Mouse (Mus musculus): ENCODE measurements around the gene Spata1. TPM values are rescaled to one million over a fixed set of nuclear protein-coding genes. Genes with fewer than 3 reads are reported as not detected.

Gene Spata1
- polyA plus RNA-seq, 1 experiment from 2014 or later: 6.0 TPM

DNA sequence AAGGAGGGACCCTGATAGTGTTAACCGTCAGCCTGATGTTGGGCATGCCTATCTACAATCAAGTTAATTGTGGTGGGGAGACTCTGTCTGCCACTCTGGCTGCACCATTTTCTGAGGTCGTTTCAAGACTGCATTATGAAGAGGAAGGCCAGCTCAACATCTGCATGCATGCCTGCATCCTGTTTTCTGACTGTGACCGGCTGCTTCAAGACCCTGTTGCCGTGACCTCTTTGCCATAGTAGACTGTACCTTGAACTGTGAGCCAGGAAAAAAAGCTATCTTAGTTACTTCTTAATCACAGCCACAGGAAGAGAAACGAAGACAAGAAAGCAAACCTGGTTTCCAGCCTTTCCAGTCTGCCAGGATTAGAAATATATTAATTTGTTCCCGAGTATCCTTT lies 50.6 kb downstream of the Spata1 start:
- H3K27ac ChIP-seq (replicated peaks): no peak overlapping the region
- H3K4me3 ChIP-seq: no peak overlapping the region
- 79% methylated on average over 6 of the region's 6 CpGs for WGBS
- peaks cover 14% of the 10 kb centered on the region for H3K36me3 ChIP-seq (replicated peaks)
- DNase-seq (ENCODE audit: low spot score): no peak
- no peaks in the 10 kb centered on the region for H3K9me3 ChIP-seq
- H3K27me3 ChIP-seq (replicated peaks; ENCODE audit: low read depth, poor library complexity, severe bottlenecking): no peaks in the 10 kb centered on the region
- peaks cover 17% of the 10 kb centered on the region for H3K4me1 ChIP-seq

DNA sequence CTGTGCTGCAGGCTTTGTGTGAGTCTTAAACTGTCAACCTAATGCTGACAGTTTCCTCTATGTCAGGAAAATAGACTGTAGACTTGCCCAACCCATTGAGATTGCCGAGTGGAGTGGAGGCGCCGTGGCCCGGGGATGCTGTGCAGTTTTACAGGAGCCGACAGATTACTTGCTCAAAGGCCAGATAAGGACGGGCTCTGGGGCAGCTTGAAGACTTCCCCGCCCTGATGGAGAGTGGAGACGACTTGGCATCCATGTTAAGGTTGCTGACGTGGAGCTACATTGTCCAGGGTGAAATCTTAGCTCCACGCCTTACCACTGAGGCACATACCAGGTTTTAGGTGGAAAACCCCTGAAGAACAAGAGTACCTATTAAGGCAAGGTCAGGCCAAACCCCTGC lies 51.2 kb downstream of the Spata1 start:
- Histone ChIP-seq H3K36me3 (replicated peaks) (peaks cover 19% of the 10 kb centered on the region), H3K27ac (replicated peaks) (no peak overlapping the region), H3K4me1 (peaks cover 17% of the 10 kb centered on the region), H3K27me3 (replicated peaks; ENCODE audit: low read depth, poor library complexity, severe bottlenecking) (no peaks in the 10 kb centered on the region), H3K4me3 (no peak overlapping the region), H3K9me3 (no peaks in the 10 kb centered on the region)
- no peak for DNase-seq (ENCODE audit: low spot score)
- WGBS: 90% methylated on average over 10 of the region's 10 CpGs

DNA sequence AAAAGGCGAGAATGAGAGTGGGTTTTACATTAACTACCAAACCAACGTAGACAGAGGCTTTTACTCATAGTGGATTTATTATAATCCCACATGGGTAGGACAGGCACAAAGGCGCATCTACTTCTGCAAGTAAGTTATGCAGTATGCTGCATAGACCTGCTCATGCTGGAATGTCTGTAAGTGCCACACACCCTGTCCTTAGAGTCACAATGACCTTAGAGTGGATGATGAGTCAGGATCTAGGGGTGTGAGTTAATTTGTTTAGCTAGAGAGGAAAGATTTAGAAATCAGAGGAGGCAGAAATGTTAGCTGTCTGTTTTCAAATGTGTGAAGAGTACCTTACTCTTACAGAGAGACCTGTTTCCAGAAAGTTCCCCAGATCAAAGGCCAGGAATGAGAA lies 52.0 kb downstream of the Spata1 start:
- H3K27ac ChIP-seq (replicated peaks): no peak overlapping the region
- H3K4me3 ChIP-seq: no peak overlapping the region
- WGBS: 89% methylated on average over 3 of the region's 3 CpGs
- peaks cover 20% of the 10 kb centered on the region for H3K36me3 ChIP-seq (replicated peaks)
- H3K9me3 ChIP-seq: no peaks in the 10 kb centered on the region
- H3K27me3 ChIP-seq (replicated peaks; ENCODE audit: low read depth, poor library complexity, severe bottlenecking): no peaks in the 10 kb centered on the region
- no peak for DNase-seq (ENCODE audit: low spot score)
- peaks cover 17% of the 10 kb centered on the region for H3K4me1 ChIP-seq

DNA sequence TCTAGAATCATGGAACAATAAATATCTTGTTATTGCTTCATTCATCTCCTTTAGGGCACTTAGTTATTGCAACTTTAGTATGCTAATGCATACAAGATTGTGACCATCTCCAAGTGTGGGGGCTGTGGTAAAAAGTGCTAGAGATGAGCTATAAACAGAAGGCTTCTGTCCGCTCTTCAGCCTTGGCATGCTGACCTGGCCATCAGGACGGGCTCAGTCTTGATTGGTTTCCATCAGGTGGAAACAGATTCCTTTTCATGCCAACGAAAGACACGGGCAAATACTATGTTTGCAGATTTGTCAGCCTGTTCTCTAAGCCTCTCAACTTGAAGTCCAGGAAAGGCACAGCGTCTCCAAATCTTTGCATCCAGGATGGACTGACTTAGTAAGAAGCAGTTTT lies 52.4 kb downstream of the Spata1 start:
- peaks cover 17% of the 10 kb centered on the region for H3K4me1 ChIP-seq
- DNase-seq (ENCODE audit: low spot score): no peak
- H3K27ac ChIP-seq (replicated peaks): no peak overlapping the region
- peaks cover 20% of the 10 kb centered on the region for H3K36me3 ChIP-seq (replicated peaks)
- 92% methylated on average over 5 of the region's 5 CpGs for WGBS
- no peak overlapping the region for H3K4me3 ChIP-seq
- no peaks in the 10 kb centered on the region for H3K9me3 ChIP-seq
- no peaks in the 10 kb centered on the region for H3K27me3 ChIP-seq (replicated peaks; ENCODE audit: low read depth, poor library complexity, severe bottlenecking)

DNA sequence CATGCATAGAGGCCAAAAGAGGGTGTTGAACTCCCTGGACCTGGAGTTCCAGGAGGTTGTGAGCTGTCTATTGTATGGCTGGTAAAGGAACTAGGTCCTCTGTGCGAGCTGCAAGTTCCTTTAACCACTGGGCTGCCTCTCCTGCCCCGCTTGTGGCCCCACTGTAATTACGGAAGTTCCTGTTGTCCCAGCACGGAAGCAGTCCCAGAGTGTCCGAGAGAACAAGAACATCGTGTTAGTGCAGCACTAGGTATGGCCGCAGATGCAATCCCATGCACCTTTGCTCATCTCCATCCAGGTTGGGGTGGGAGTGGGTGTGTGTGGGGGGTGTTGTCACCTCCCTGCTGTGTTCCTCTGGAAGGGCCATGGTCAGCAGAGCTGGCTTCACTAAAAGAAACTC lies 54.7 kb downstream of the Spata1 start:
- 85% methylated on average over 7 of the region's 7 CpGs for WGBS

DNA sequence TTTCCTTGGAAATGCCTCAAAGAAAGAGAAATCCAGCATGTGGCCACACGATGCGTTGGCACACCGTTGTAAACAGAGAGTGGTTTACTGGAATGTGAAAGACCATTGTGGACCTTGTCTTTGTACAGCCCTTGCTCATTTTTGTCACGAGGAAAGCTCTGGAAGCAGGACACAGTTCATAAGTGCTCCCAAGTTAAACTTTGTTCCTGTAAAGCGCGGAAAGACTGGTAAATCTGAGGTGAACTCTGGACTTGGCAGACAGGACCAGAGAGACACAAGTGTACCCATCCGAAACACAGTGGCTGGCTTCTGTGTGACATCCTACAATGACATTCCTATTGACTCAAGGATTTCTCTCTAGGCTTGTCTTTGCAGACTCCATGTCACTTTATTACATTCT lies 56.2 kb downstream of the Spata1 start:
- Histone ChIP-seq H3K27me3 (replicated peaks; ENCODE audit: low read depth, poor library complexity, severe bottlenecking) (no peaks in the 10 kb centered on the region), H3K27ac (replicated peaks) (no peak overlapping the region), H3K4me1 (no peaks in the 10 kb centered on the region), H3K4me3 (no peak overlapping the region), H3K9me3 (no peaks in the 10 kb centered on the region), H3K36me3 (replicated peaks) (peaks cover 44% of the 10 kb centered on the region)
- whole genome bisulfite sequencing: 94% methylated on average over 7 of the region's 7 CpGs
- DNase-seq (ENCODE audit: low spot score): no peak

More for the DNA sequence above, 54.7 kb downstream of the Spata1 start:
- peaks cover 2% of the 10 kb centered on the region for H3K4me1 ChIP-seq
- H3K4me3 ChIP-seq: no peak overlapping the region
- peaks cover 35% of the 10 kb centered on the region for H3K36me3 ChIP-seq (replicated peaks)
- H3K9me3 ChIP-seq: no peaks in the 10 kb centered on the region
- no peak for DNase-seq (ENCODE audit: low spot score)
- no peak overlapping the region for H3K27ac ChIP-seq (replicated peaks)
- H3K27me3 ChIP-seq (replicated peaks; ENCODE audit: low read depth, poor library complexity, severe bottlenecking): no peaks in the 10 kb centered on the region

DNA sequence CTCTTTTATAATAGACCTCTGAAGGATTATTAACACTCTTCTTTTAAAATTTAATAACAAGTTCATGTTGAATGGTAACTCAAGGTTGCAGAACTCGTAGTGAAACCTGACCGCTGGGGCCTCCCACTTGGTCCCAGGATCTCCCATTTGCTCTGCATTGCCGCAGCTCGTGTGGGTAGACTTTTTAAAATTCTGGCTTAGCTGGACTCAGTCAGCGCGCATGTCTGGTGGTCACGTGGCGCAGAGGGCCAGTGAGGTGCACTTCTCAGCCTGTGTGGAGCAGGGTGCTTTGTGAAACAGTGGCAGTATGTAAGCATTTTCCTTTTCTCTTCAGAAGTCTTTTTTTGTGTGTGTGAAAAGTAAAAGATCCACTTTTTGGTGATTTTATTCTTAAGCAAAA lies 56.6 kb downstream of the Spata1 start:
- Histone ChIP-seq H3K36me3 (replicated peaks) (peaks cover 49% of the 10 kb centered on the region), H3K4me3 (no peak overlapping the region), H3K27me3 (replicated peaks; ENCODE audit: low read depth, poor library complexity, severe bottlenecking) (no peaks in the 10 kb centered on the region), H3K27ac (replicated peaks) (no peak overlapping the region), H3K9me3 (no peaks in the 10 kb centered on the region), H3K4me1 (no peaks in the 10 kb centered on the region)
- WGBS: 92% methylated on average over 8 of the region's 8 CpGs
- no peak for DNase-seq (ENCODE audit: low spot score)

DNA sequence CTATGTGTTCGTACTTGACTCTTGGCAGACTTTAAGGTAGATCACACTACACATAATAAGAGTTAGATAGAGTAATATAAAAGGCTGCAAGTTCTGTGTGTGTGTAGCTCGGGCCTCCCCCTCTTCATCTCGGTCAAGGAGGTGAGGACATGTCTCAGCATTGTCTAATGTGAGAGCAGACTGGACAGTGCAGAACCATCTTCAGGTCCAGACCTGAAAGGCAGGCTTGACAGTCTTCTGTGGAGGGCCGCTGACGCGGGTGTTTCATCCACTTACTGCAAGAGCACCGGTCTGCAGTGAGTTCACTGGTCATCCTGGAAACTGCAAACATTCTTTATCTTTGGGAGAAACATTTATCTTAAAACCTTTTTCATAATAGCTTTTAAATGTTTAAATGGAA lies 57.1 kb downstream of the Spata1 start:
- no peaks in the 10 kb centered on the region for H3K9me3 ChIP-seq
- H3K36me3 ChIP-seq (replicated peaks): peaks cover 53% of the 10 kb centered on the region
- H3K27me3 ChIP-seq (replicated peaks; ENCODE audit: low read depth, poor library complexity, severe bottlenecking): no peaks in the 10 kb centered on the region
- H3K4me3 ChIP-seq: no peak overlapping the region
- no peaks in the 10 kb centered on the region for H3K4me1 ChIP-seq
- 90% methylated on average over 7 of the region's 7 CpGs for WGBS
- no peak for DNase-seq (ENCODE audit: low spot score)
- H3K27ac ChIP-seq (replicated peaks): no peak overlapping the region

DNA sequence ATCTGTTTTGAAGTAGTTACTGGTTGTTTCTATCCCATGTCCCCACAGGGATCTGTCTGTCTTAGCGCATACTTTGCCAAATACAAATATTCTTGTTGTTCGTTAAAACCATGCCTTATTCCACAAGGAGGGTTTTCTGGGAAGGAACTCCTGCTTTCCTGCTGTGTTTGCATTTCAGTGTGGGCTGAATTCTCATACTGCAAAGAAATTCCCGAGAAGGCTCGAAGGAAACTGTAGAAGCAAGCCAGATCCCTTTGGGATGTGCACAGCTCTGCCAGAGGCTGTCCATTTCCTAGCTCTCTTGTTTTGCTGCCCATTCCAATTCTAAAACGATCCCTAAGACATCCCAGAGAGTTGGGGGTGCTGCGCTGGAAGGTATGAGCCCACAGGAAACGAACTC lies 59.1 kb downstream of the Spata1 start:
- H3K4me1 ChIP-seq: no peaks in the 10 kb centered on the region
- peaks cover 67% of the 10 kb centered on the region for H3K36me3 ChIP-seq (replicated peaks)
- H3K4me3 ChIP-seq: no peak overlapping the region
- H3K9me3 ChIP-seq: no peaks in the 10 kb centered on the region
- H3K27me3 ChIP-seq (replicated peaks; ENCODE audit: low read depth, poor library complexity, severe bottlenecking): no peaks in the 10 kb centered on the region
- no peak overlapping the region for H3K27ac ChIP-seq (replicated peaks)
- 87% methylated on average over 7 of the region's 7 CpGs for WGBS
- DNase-seq (ENCODE audit: low spot score): no peak

DNA sequence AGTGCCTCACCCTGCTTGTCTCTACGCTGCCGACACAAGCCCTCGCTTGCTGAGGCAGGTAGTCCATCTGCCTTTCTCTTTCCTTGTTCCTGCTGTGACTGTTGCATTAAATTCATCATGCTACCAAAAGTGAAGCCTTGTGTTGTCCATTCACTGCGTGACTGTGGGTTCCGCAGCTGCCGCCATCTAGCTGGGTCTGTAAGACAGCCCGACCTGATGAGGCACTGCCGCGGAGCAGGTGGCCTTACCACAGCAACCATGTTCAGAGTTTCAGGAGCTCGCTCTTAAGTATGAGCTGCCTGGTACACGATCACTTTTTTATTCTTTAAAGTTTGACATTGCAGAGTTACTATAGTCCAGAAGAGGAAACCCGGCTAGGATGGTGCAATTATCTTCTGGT lies 59.5 kb downstream of the Spata1 start:
- no peak overlapping the region for H3K27ac ChIP-seq (replicated peaks)
- H3K9me3 ChIP-seq: no peaks in the 10 kb centered on the region
- H3K4me3 ChIP-seq: no peak overlapping the region
- no peak for DNase-seq (ENCODE audit: low spot score)
- 93% methylated on average over 12 of the region's 12 CpGs for WGBS
- peaks cover 68% of the 10 kb centered on the region for H3K36me3 ChIP-seq (replicated peaks)
- no peaks in the 10 kb centered on the region for H3K4me1 ChIP-seq
- no peaks in the 10 kb centered on the region for H3K27me3 ChIP-seq (replicated peaks; ENCODE audit: low read depth, poor library complexity, severe bottlenecking)

DNA sequence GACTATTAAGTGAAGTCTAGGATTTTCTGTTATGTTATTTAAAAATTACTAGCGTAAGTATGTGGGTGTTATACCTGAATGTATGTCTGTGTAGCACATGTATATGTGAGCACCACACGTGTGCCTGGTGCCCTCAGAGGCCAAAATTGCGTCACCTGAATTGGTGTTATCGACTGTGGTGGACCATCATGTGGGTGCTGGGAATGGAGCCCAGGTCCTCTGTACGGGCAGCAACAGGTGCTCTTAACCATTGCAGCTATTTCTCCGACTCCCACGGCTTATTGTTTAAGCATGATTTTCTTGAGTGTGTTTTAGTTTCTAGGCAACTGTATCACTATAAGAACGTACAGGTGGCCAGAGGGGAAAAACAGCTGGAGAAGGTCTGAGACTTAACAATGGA lies 63.4 kb downstream of the Spata1 start:
- H3K27me3 ChIP-seq (replicated peaks; ENCODE audit: low read depth, poor library complexity, severe bottlenecking): no peaks in the 10 kb centered on the region
- 95% methylated on average over 8 of the region's 8 CpGs for WGBS
- no peak overlapping the region for H3K27ac ChIP-seq (replicated peaks)
- H3K36me3 ChIP-seq (replicated peaks): peaks cover 91% of the 10 kb centered on the region
- H3K4me1 ChIP-seq: no peaks in the 10 kb centered on the region
- no peaks in the 10 kb centered on the region for H3K9me3 ChIP-seq
- no peak for DNase-seq (ENCODE audit: low spot score)
- no peak overlapping the region for H3K4me3 ChIP-seq

DNA sequence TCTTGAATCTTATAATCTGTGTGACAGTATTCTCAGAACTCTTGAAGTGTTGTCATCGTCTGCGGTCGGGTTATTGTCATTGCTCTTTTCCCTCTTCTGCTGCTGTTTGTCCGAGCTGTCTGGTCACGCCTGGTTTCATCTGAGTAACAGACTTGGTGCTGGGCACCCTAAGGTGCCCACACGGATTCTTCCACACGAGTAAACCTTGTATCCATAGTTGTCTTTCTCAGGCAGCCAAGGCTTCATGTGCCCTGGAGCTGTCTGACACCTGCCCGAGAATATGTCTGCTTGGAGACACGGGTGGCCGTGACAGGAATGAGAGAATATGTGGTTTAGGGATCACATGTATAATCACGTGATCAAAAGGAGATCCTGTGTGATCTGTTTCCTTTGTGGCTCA lies 64.0 kb downstream of the Spata1 start:
- Histone ChIP-seq H3K4me1 (no peaks in the 10 kb centered on the region), H3K36me3 (replicated peaks) (peaks cover 93% of the 10 kb centered on the region), H3K9me3 (no peaks in the 10 kb centered on the region), H3K27ac (replicated peaks) (no peak overlapping the region), H3K27me3 (replicated peaks; ENCODE audit: low read depth, poor library complexity, severe bottlenecking) (no peaks in the 10 kb centered on the region), H3K4me3 (no peak overlapping the region)
- DNase-seq (ENCODE audit: low spot score): no peak
- WGBS: 92% methylated on average over 11 of the region's 11 CpGs

DNA sequence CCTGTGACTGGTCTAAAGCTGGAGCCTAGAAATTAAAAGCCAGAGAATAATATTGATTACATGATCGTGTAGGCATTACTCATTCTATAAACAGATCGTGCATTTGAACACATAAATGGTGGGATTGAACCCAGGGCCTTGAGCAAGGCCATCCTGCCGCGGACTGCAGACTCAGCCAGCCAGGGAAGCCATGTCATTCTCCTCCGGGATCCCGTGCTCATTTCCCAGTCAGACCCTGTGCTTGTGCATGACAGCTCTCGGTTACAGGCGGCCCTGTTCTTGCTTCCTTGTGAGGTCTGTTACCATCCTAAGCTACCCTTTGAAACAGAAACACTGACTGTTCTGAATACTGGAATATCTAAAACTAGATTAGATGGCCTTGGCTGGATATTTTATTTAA lies 64.9 kb downstream of the Spata1 start:
- Histone ChIP-seq H3K27me3 (replicated peaks; ENCODE audit: low read depth, poor library complexity, severe bottlenecking) (no peaks in the 10 kb centered on the region), H3K36me3 (replicated peaks) (peaks cover 95% of the 10 kb centered on the region), H3K27ac (replicated peaks) (no peak overlapping the region), H3K4me3 (no peak overlapping the region), H3K9me3 (no peaks in the 10 kb centered on the region), H3K4me1 (no peaks in the 10 kb centered on the region)
- no peak for DNase-seq (ENCODE audit: low spot score)
- 92% methylated on average over 8 of the region's 8 CpGs for WGBS
